Mouse (Mus musculus): ENCODE data around the gene Ghr. TPM values are rescaled to one million over a fixed set of nuclear protein-coding genes. Genes with fewer than 3 reads are reported as not detected.

Gene Ghr
- total RNA-seq, 2 experiments from 2014 or later = 0.10 TPM; not detected in 1

DNA sequence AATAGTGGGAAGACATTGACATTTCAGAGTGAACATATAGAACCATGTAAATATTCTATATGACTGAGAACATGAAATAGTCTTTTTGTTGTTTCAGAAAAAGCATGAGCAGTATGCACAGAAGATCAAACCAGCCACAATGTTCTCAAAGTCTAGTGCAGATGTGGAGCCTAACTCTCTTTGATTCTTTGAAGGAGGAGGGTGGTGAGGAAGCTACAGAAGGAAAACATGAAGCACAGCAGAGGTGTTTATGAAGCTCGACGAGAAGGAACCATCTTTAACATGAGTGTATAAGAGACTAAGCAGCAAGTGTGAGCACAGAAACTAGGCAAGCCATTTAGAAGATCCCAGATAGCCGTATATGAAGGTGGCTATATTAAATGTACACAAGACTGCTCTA, 273.4 kb downstream of the Ghr start:
- no peak for ATAC-seq (replicated peaks; ENCODE audit: poor library complexity, severe bottlenecking)

DNA sequence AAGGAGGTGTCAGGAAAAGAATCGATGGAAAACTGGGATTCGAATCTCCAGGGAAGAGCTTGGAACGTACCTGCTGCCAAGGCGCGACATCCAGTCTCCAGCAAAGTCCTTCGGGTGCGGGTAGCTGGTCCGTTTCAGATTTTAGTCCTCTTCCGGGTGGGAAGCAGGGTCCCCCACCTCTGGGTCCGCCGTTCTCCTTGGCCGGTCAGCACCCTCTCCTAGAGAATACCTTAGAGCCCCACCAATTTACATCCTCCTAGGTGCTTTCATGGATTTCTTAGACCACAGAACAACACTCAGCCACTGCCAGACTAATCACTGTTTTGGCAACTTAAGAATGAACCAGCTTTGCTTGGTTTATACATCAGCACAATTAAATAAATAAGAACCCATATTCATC, 279.9 kb downstream of the Ghr start, which contains the start of gene Ccdc152:
Gene Ccdc152 (minus strand): TSS at position 101 of the 400 bp plus-strand sequence.
- no peak for ATAC-seq (replicated peaks; ENCODE audit: poor library complexity, severe bottlenecking)

DNA sequence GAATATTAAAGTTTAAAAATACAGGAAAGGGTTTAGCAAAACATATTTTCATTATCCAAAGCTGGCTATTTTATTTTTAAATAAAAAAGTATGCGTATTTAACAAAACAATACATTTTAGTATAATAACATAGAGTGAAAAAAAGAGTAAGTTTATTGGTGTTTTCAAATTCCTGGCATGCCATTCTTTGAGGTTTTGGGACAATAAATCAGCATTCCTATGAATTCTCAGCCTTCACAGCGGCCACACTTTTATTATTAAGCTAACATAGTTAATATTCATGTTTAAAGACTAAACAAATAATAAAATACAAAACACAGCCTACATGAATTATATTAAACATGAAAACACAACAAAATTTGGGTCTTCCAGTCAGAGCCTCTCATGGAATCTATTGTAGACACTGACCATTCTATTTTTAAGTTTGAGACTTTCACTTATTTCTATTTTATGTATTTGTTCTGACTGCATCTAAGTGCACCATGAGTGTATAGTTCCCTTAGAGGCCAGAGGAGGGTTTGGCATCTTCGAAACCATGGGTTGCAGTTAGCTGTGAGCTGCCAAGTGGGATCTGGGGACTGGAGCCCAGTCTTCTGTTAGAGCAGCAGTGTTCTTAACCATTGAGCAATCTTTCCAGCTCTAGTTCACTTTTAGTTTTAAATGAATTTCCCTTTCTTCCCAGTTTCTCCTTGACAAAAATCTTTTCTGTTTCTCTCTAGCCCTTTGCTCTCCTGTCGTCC, 282.8 kb downstream of the Ghr start:
- ATAC-seq (replicated peaks; ENCODE audit: poor library complexity, severe bottlenecking) = no peak

DNA sequence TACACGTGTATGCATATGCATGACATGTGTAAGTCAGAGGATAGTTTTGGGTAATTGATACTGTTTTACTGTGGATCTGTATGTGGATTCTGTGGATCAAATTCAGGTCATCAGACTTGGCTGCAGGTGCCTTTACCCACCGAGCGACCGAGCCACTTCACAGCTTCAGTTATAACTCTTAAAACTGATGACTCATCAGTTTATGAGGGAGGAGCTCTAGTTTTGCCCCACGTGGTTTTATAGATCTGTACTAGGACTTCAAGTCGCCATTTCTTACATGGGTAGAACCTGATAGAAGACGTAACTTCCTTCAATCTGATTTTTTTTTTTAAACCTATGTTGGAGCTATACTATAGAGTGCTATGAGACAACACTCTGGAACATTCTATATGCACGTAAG, 285.7 kb downstream of the Ghr start:
- no peak for ATAC-seq (replicated peaks; ENCODE audit: poor library complexity, severe bottlenecking)

DNA sequence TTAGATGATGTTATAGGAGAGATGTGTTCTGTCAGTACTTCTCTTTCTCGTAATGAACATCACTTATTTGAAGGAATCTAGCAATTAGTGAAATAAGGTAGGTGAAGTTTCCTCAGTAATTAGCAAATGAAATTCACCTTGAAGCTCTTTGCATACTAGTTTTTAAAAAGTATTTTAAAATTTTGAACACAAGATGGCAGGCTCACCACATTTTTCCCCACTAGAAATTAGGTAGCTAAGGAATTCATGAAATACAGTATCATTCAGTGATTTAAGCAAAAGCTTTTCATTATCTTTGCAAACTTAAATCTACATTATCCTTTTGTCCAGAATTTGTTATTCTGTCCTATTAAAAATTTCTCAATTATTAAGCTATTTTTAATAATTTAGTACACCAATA, 287.3 kb downstream of the Ghr start:
- ATAC-seq (replicated peaks; ENCODE audit: poor library complexity, severe bottlenecking) = no peak

DNA sequence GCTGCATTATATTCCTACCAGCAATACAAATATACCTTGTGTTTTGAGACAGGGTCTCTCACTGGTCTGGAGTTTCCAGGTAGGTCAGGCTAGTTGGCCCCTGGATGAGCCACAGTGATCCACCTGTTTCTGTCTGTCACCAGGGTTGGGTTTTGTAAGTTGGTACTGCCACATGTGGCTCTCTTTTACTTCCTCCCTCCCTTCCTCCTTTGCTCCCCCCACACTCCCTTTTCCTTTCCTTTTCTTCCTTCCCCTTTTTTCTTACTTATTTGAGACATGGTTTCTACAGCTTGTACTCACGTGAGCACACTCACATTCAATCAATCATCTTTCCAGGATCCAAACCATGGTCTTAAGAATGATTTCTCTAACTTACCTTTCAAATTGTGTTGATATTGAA, 289.8 kb downstream of the Ghr start:
- peak; percentile 76 for ATAC-seq (replicated peaks; ENCODE audit: poor library complexity, severe bottlenecking)

DNA sequence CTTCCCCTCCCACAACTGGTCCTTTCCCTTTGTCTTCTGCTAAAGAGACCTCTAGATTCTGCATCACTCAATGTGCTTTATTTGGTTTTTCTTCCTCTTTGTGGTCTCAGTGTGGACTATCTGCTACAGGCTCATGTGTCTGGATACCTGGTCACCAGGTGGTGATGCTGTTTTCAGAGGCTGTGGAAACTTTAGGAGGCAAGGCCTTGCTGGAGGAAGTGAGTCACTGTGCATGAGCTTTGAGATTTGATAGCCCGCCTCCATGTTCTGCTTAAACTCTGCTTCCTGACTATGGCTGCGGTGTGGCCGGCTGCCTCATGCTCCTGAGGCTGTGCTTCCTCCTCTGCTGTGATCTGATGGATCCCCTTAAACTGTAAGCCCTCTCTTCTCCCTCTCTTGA, 292.9 kb downstream of the Ghr start:
- peak; percentile 35 for ATAC-seq (replicated peaks; ENCODE audit: poor library complexity, severe bottlenecking)

DNA sequence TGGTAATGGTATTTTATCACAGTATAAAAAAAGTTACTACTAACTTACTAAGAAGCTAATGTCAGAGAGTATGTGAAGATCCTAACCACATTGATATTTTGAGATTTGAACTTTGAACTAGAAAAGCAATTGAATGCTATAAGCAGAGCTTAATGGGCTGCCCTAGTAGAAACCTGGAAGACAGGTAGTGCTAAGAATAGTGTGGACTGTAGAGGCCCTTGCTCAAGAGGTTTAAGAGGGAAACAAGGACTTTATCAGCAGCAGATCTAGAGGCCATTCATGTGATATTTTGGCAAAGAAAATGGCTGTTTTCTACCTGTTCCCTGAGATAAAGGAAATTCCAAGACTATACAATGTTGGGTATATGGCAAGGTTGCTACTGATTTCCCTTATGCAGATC, 297.3 kb downstream of the Ghr start:
- ATAC-seq (replicated peaks; ENCODE audit: poor library complexity, severe bottlenecking) = no peak

DNA sequence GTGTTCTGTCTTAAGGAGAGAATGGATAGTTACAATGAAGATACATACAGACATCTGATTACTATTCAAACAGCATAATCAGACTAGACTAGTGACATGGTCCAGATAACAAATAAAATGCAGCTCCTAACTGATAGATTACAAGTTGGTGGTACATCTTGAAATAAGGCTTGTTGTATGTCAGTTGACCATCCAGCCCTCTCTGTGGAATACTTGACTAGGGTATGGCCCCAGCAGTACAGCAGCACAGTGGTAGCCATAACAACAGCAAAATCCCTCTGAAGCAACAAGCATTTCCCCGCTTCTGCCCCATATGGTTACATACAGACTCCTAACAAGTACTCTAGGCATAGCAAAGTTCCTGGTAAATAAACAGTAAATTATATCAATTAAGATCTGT, 301.6 kb downstream of the Ghr start:
- no peak for ATAC-seq (replicated peaks; ENCODE audit: poor library complexity, severe bottlenecking)

DNA sequence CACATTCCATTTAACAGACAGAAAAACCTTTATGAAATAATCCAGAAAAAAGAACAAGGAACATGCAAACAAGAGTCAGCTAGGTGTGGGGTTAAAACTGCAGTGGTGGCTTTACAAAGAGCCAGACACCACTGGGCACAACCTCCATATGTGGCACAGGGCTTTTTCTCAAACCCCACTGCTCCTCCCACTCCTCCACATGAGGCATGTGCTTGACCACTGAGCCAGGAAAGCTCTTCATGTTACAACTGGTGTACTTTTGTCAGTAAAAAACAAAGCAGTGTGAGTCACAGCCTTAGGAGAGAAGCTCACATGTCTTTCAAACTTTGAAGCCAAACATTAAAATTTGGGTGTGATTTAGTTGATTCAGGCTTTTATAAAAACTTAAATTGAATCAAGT, 302.1 kb downstream of the Ghr start:
- no peak for ATAC-seq (replicated peaks; ENCODE audit: poor library complexity, severe bottlenecking)

DNA sequence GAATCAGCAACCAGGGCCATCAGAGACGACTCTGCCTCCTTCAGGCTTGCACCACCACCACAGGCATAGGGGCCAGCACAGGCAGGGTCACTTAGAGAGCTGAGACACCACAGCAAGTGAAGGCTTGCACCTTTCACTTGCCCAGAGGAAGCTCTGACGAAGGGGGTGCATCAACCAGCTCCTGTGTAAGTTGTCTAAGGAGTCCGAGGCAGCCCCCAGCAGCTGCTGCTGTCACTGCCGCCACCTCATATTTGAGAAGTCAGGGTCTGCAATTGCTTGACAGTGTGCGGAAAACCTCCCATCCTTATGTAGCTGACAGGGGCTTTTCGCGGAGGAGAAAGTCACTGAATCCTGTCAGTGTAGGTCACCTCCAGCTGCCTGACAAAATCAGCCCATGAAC, 304.1 kb downstream of the Ghr start:
- ATAC-seq (replicated peaks; ENCODE audit: poor library complexity, severe bottlenecking) = no peak

DNA sequence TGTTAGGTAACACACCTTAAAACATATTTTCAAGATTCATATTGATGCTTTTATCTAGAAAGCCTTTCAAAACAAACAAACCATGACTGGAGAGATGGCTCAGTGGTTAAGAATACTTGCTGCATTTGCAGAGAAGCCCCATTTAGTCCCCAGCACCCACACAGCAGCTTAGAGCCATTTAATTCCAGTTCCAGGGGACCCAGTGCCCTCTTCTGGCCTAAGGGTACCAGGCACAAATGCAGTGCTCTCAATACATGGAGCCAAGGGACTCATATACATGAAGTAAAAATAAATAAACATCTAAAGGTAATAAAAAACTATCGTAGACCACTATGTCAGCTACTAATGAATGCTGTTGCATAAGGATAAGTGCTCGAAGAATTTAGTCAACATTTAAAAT, 305.9 kb downstream of the Ghr start:
- 0 out of 2 replicates have a peak, but pooled peaks have one; percentile 35 for ATAC-seq (replicated peaks; ENCODE audit: poor library complexity, severe bottlenecking)

DNA sequence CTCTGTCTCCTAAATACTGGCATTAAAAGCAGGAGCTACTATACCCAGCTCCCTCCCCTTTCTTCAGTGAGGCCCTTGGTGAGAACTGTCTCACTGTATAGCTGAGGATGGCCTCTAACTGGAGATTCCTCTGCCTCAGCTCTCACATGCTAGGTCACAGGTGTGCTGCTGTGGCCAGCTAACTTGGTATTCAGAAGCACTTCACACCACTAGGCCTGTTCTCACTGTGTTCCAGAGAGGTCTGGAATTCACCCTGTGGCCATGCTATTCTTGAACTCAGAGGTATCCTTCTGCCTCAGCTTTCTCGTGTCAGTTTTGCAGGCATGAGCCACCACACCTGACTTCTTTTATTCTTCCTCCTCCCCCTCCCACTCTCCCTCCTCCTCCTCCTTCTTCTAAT, 310.1 kb downstream of the Ghr start:
- ATAC-seq (replicated peaks; ENCODE audit: poor library complexity, severe bottlenecking) = no peak

DNA sequence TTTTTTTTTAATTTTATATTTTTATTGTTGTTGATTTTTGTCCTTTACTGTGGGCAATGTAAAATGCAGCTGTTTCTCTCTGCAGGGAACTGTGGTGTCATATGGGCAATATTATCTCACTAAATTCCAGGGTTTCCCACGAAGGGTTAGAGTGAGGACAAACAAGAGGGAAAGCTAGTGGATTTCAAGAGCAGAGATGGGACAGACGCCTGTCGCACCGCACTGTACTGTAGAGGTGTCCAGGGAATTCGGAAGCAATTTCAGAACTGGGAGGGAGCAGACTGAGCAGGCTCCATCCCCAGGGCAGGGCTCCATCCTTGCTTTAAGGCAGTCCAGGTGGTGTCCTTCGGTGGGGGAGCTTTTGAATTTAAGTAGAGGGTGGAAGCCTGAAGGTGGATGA, 312.1 kb downstream of the Ghr start:
- peak; percentile 15; the same call in 1 of the 2 replicates for ATAC-seq (replicated peaks; ENCODE audit: poor library complexity, severe bottlenecking)

DNA sequence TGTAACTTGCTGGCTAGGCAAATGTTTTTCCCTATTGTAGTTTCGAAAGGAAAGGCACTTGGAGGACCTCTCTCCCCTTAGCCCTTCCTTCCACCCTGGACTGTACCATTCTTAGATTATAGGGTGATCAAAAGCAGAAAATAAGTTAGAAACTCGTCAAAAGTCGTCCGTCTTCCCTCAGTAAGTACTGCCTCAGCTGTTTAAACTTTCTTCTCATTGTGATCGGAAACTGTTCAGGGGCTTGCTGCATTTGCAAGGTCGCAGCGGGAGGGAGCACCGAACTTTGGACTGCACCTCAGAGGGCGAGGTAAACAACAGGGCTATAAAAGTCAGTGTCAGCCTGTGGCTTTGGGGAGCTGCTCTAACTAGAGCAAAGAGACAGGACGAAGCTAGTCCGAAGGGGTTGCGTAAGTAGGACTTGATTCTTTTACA, 312.6 kb downstream of the Ghr start:
- ATAC-seq (replicated peaks; ENCODE audit: poor library complexity, severe bottlenecking) = peak; percentile 89

DNA sequence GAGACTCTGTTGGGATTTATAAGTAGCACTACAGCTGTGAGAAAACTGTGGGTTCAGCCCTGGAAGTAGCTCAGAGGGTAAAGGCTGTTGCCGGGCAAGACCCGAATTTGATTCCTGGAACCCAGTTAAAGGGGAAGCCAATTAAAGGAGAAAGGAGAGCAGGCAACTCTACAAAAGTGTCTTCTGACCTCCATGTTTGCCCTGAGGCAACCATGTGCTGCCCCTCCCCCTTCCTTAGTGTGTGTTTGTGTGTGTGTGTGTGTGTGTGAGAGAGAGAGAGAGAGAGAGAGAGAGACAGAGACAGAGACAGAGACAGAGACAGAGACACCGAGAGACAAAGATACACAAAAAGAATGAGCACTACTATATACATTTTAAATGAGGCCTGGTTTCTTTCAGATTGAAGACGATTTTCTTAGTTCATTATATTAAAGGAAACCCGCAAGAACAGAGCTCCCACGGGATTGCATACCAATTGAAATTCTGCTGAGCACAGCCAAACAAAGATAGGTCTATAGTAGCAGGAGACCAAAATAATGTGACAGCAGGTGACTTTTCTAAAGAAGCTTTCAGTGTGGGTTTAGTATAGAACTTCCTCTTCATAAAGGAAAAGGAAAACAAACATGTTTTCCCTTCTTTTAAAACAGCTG, 313.2 kb downstream of the Ghr start:
- ATAC-seq (replicated peaks; ENCODE audit: poor library complexity, severe bottlenecking) = no peak

DNA sequence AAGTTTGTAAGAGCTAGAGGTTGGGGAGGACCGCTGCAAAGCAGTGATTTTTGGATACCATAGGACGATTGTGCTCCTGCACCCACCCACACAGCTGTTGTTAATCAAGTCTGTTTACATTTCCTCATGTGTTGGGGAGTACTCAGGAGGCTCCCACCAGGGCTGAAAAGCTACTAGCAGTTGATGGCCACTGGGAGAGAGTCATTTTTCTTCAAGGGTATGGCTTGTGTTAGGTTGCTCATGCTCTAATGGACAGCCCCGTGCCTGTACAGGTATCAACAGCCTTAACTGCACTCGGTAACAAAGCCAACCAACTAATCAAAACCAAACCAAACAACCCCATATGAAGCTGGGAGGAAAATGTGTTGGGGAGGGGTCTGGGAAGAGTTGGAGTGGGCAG, 313.8 kb downstream of the Ghr start:
- ATAC-seq (replicated peaks; ENCODE audit: poor library complexity, severe bottlenecking) = no peak

DNA sequence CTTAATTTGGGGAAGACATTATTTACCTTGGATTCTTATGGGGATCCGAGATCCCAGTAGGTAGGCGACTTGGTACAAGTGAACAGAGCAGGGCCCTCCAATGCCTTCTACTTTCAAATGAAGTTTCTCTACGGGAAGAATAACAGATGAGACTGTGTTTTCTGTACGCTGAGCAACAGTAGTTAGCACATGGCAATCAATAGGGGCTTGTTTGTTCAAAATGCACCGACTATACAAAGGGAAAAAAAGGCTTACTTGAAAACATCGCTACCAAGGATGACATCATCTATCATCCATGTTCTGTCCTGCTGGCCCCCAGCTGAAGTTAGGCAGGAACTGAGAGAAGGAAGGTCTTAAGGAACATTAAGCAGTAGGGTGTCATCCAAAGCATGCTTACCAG, 315.0 kb downstream of the Ghr start, which contains the start of gene Selenop:
Gene Selenop (plus strand): TSS at position 301 of the 400 bp plus-strand sequence.
- ATAC-seq (replicated peaks; ENCODE audit: poor library complexity, severe bottlenecking) = no peak
